In the genomic region with DNA sequence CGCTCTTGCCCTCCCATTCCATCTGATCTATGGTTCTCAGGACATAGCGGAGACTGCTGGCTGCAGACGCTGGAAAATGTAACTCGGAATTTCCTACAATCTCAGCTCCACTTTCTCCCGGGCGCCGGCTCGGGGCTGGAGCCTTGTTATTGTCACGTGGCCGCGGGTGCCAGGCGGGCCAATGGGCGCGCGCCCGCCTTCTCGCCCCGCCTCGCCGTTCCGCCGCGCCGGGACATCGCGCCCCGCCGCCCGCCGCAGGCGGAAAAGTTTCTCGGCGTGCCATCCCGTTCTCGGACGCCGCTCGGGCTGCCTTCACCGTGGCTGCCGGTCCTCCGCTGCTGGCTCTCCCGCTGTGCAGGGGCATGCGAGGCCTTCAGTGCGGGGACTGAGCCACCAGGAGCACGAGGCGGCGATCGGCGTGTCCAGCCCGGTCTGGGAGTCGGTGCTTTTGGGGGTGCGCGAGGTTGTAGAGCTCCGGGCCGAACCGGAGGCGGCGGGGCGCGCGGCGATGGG, we compare ENCODE assay signal across 9 mouse cellular contexts. TPM values are rescaled to one million over a fixed set of nuclear protein-coding genes. Genes with fewer than 3 reads are reported as not detected.
DNase-seq lines count a peak whose midpoint lies in the region; ATAC-seq and TF ChIP-seq lines count a peak whose summit lies in the region.
"Had no signal": no experiment of that assay in that cellular context is flagged by ENCODE, and none has a peak within 500 bp of the region (broad histone marks: within the 10 kb centered on the region; RNA-seq: fewer than 3 reads in every experiment).

Gene Lrig3 (plus strand): TSS at position 201 of the 513 bp plus-strand sequence.

- H3K36me3 ChIP-seq in forebrain, embryonic 12.5 days (replicated peaks) = no peaks in the 10 kb centered on the region
- H3K36me3 ChIP-seq in heart, embryonic 15.5 days = no peaks in the 10 kb centered on the region
- H3K36me3 ChIP-seq in liver, embryonic 12.5 days = no peaks in the 10 kb centered on the region
- H3K36me3 ChIP-seq in myocyte (ENCODE audit: control insufficient read depth, insufficient read depth) = no peaks in the 10 kb centered on the region

- H3K4me2 ChIP-seq in forebrain, embryonic 12.5 days = peak within 1 kb of the TSS; percentile 94
- H3K4me2 ChIP-seq in heart, embryonic 15.5 days = peak within 1 kb of the TSS; percentile 96
- H3K4me2 ChIP-seq in liver, embryonic 12.5 days = peak within 1 kb of the TSS; percentile 76
- H3K4me2 ChIP-seq in myocyte (ENCODE audit: low read depth) = peak within 1 kb of the TSS; percentile 96

- peak within 1 kb of the TSS; percentile 77 for H3K4me3 ChIP-seq in forebrain, embryonic 12.5 days (replicated peaks)
- H3K4me3 ChIP-seq in heart, embryonic 15.5 days = peak within 1 kb of the TSS; percentile 65
- H3K4me3 ChIP-seq in liver, embryonic 12.5 days = peak within 1 kb of the TSS; percentile 60
- peak within 1 kb of the TSS; percentile 77 for H3K4me3 ChIP-seq in myocyte

- H3K9me3 ChIP-seq in forebrain, embryonic 12.5 days = no peaks in the 10 kb centered on the region
- H3K9me3 ChIP-seq in heart, embryonic 15.5 days (replicated peaks) = no peaks in the 10 kb centered on the region
- H3K9me3 ChIP-seq in liver, embryonic 12.5 days (replicated peaks) = no peaks in the 10 kb centered on the region

- peaks cover 44% of the 10 kb centered on the region for H3K79me2 ChIP-seq in myocyte (ENCODE audit: control insufficient read depth, insufficient read depth)

- H3K9ac ChIP-seq in forebrain, embryonic 12.5 days = peak within 1 kb of the TSS; percentile 81
- peak within 1 kb of the TSS; percentile 78 for H3K9ac ChIP-seq in heart, embryonic 15.5 days
- H3K9ac ChIP-seq in liver, embryonic 12.5 days = peak within 1 kb of the TSS; percentile 65

- peak; percentile 89 for TF ChIP-seq POLR2A in myocyte (IDR thresholded peaks at IDR 0.05; ENCODE audit: insufficient read length, low read depth)

- H3K27me3 ChIP-seq in forebrain, embryonic 12.5 days = peaks cover 39% of the 10 kb centered on the region
- H3K27me3 ChIP-seq in heart, embryonic 15.5 days = peaks cover 68% of the 10 kb centered on the region
- peaks cover 47% of the 10 kb centered on the region for H3K27me3 ChIP-seq in liver, embryonic 12.5 days (replicated peaks)
- H3K27me3 ChIP-seq in myocyte (ENCODE audit: control insufficient read depth, insufficient read depth, insufficient read length) = no peaks in the 10 kb centered on the region
- H3K27me3 ChIP-seq: CH12.LX had no signal

- peak within 1 kb of the TSS; percentile 76 for H3K27ac ChIP-seq in forebrain, embryonic 12.5 days
- H3K27ac ChIP-seq in heart, embryonic 15.5 days = peak within 1 kb of the TSS; percentile 52; the same call in 1 of the 2 replicates
- H3K27ac ChIP-seq in liver, embryonic 12.5 days = peak within 1 kb of the TSS; percentile 40; the same call in 1 of the 2 replicates

- peak; percentile 90 for ATAC-seq in forebrain, embryonic 12.5 days (ENCODE audit: low FRiP score)
- ATAC-seq in heart, embryonic 15.5 days (replicated peaks; ENCODE audit: insufficient number of reproducible peaks, insufficient read depth, low FRiP score, low read depth) = peak; percentile 86
- peak; percentile 71 for ATAC-seq in liver, embryonic 12.5 days

- H3ac ChIP-seq in myocyte (ENCODE audit: control insufficient read depth, insufficient read length) = peak within 1 kb of the TSS; percentile 91

- peaks cover 27% of the 10 kb centered on the region for H3K4me1 ChIP-seq in forebrain, embryonic 12.5 days
- H3K4me1 ChIP-seq in heart, embryonic 15.5 days (replicated peaks) = peaks cover 20% of the 10 kb centered on the region
- H3K4me1 ChIP-seq in liver, embryonic 12.5 days = peaks cover 17% of the 10 kb centered on the region; the same call in 1 of the 2 replicates

- peak; percentile 87 for DNase-seq in 3T3-L1 (ENCODE audit: low read depth, low spot score)
- DNase-seq in c-Kit-positive CD71-positive TER-119-positive erythroid progenitor cells, embryonic 14.5 days (ENCODE audit: low spot score) = peak; percentile 3
- peak; percentile 94 for DNase-seq in kidney, postnatal 14 days
- DNase-seq in telencephalon, adult 2 months (ENCODE audit: low read depth, low spot score) = peak; percentile 19

- WGBS in forebrain, embryonic 12.5 days = under 1% methylated on average over 55 of the region's 62 CpGs
- under 1% methylated on average over 62 of the region's 62 CpGs for WGBS in heart, embryonic 15.5 days
- under 1% methylated on average over 62 of the region's 62 CpGs for WGBS in liver, embryonic 12.5 days (ENCODE audit: insufficient replicate concordance)

TF ChIP-seq in myocyte, 11 proteins besides CTCF, POLR2A, EP300 and RAD21:
- TF ChIP-seq USF1 (IDR thresholded peaks at IDR 0.05; ENCODE audit: low read depth) (peak; percentile 82), MYOG (IDR thresholded peaks at IDR 0.05; ENCODE audit: control insufficient read depth in 1 of 3, insufficient read depth in 1 of 3, insufficient read length in 2 of 3, low read depth in 2 of 3) (peak in 1 of 3 experiments; percentile 22), POLR2AphosphoS2 (IDR thresholded peaks at IDR 0.05; ENCODE audit: insufficient read length, low read depth) (peak; percentile 78), CEBPB (IDR thresholded peaks at IDR 0.05; ENCODE audit: insufficient read depth, poor library complexity, severe bottlenecking) (no peak), SRF (IDR thresholded peaks at IDR 0.05; ENCODE audit: control insufficient read depth, insufficient read length, low read depth) (peak; percentile 40)

RNA-seq across cellular contexts. Expression of gene Lrig3, which starts in this region (rescaled TPM):
- 8.6 and 10.6 TPM in 2 replicates for polyA plus RNA-seq in forebrain, embryonic 12.5 days (2016; fragmentation: Nextera tagmentation; extraction: Ambion mirVana)
- polyA plus RNA-seq in heart, embryonic 15.5 days (2015; fragmentation: Nextera tagmentation; extraction: Ambion mirVana) = 1.5 and 3.4 TPM in 2 replicates
- 1.8 and 1.9 TPM in 2 replicates for polyA plus RNA-seq in liver, embryonic 12.5 days (2016; fragmentation: Nextera tagmentation; extraction: Ambion mirVana)
- polyA plus RNA-seq in myocyte (2012; fragmentation: generic; extraction: Trizol) = 8.0 TPM

Comparison
In these comparisons a context has a peak if more than half of its experiments do, and no peak if none do; other contexts are left out.
1. Peak in every context shown above with its lines: DNase-seq, ATAC-seq, H3K4me3 ChIP-seq and H3K27ac ChIP-seq.
2. DNase-seq: peak in every context shown above with its lines; median percentile 94 in kidney, postnatal 14 days; 87 in 3T3-L1; 19 in telencephalon, adult 2 months; 3 in c-Kit-positive CD71-positive TER-119-positive erythroid progenitor cells, embryonic 14.5 days.